21 mouse cellular contexts compared by ENCODE assay signal in the genomic region with DNA sequence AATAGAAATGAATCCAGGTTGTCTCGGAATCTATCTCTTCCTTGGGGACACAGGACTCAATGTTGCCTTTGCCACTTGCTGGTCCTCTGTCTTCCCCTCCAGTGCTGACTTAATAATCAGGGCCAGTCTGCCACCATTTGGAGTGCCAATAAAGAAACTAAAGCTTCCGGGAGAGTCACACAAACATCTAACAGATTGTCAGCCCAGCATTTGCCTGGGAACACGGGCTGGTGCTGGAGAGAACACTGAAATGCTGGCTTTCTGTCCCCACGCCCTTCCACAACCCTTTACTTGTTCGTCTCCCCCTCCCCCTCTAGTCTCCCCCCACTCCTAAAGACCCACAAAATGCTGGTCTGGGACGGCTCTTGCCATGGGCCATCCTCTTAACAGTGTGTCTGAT.
"Had no signal": no experiment of that assay in that cellular context is flagged by ENCODE, and none has a peak within 500 bp of the region (broad histone marks: within the 10 kb centered on the region; RNA-seq: fewer than 3 reads in every experiment).

No protein-coding gene starts in this region.

- H3K4me3 ChIP-seq: kidney, embryonic 15.5 days; limb, embryonic 12.5 days; limb, embryonic 15.5 days; midbrain, embryonic 12.5 days; midbrain, embryonic 15.5 days; neural tube, embryonic 12.5 days; neural tube, embryonic 15.5 days had no signal

- H3K27ac ChIP-seq: kidney, embryonic 15.5 days; limb, embryonic 12.5 days; limb, embryonic 15.5 days; liver, embryonic 14.5 days; macrophage; midbrain, embryonic 12.5 days; midbrain, embryonic 15.5 days; neural tube, embryonic 12.5 days; neural tube, embryonic 15.5 days had no signal

- DNase-seq: kidney, adult 8-10 months; kidney, postnatal 10 days; kidney, postnatal 36 days; left cerebral cortex, postnatal 4 days; liver, postnatal 0 days; lung, embryonic 14.5 days; retina, postnatal 1 day; right cerebral cortex, postnatal 25 days; spleen, adult 18-20 months; thymus, adult 2 months; thymus, postnatal 14 days; thymus, postnatal 4 days had no signal
